9 mouse cellular contexts compared by ENCODE assay signal in the genomic region with DNA sequence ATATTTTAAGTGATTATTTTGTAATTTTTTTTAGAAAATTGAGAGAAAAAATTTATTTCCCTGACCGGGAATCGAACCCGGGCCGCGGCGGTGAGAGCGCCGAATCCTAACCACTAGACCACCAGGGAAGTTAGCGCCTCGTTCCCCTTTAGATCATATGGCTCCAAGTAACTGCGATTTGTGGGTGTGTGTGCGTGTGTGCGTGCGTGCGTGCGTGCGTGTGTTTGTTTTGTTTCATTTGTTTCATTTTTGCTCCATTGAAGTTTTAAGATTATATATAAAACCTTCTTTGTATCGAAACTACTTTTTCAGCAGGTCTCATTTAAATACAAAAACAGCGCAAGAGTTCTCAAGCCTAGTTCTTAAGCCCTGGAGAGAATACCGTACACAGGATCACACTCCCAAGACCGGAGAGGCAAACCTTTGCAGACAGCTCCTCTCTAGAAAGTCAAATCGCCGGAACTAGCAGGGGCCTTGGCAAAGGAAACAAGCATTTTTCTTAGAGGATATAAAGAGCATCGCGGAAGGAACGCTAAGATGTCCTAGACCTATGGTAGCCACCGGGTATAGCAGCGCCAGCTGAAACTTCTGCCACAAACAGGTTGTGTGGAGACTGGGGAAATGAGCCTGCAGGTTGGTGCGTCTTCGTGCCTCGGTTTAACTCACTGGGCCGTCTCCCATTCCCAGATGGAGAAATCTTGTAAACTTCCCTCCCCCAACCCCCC. TPM values are rescaled to one million over a fixed set of nuclear protein-coding genes. Genes with fewer than 3 reads are reported as not detected.
DNase-seq lines count a peak whose midpoint lies in the region; ATAC-seq and TF ChIP-seq lines count a peak whose summit lies in the region.
"Had no signal": no experiment of that assay in that cellular context is flagged by ENCODE, and none has a peak within 500 bp of the region (broad histone marks: within the 10 kb centered on the region; RNA-seq: fewer than 3 reads in every experiment).

No protein-coding gene starts in this region.

- peak overlapping the region; percentile 62 for H3K4me3 ChIP-seq in heart, embryonic 15.5 days
- H3K4me3 ChIP-seq in liver, embryonic 14.5 days (ENCODE audit: insufficient read depth in 1 of 2, low read depth in 2 of 2, low read length in 2 of 2) = peak overlapping the region; percentile 81 to 87
- H3K4me3 ChIP-seq in stomach, embryonic 15.5 days (replicated peaks) = peak overlapping the region; percentile 74

- no peaks in the 10 kb centered on the region for H3K9me3 ChIP-seq in heart, embryonic 15.5 days (replicated peaks)
- H3K9me3 ChIP-seq in liver, embryonic 14.5 days (ENCODE audit: control insufficient read depth, low read length) = no peaks in the 10 kb centered on the region
- no peaks in the 10 kb centered on the region for H3K9me3 ChIP-seq in stomach, embryonic 15.5 days

- H3K27ac ChIP-seq in heart, embryonic 15.5 days = peak overlapping the region; percentile 95
- H3K27ac ChIP-seq in liver, embryonic 14.5 days = peak overlapping the region; percentile 83
- H3K27ac ChIP-seq in stomach, embryonic 15.5 days = peak overlapping the region; percentile 86

- TF ChIP-seq EP300 in liver, embryonic 14.5 days (IDR thresholded peaks at IDR 0.05; ENCODE audit: low read depth) = no peak

- H3K4me2 ChIP-seq in heart, embryonic 15.5 days = peak overlapping the region; percentile 84
- H3K4me2 ChIP-seq in liver, embryonic 14.5 days (ENCODE audit: low read depth) = peak overlapping the region; percentile 100
- peak overlapping the region; percentile 90 for H3K4me2 ChIP-seq in stomach, embryonic 15.5 days

- no peaks in the 10 kb centered on the region for H3K36me3 ChIP-seq in heart, embryonic 15.5 days
- H3K36me3 ChIP-seq in liver, embryonic 14.5 days (replicated peaks; ENCODE audit: control insufficient read depth, insufficient read depth, low read depth) = no peaks in the 10 kb centered on the region
- no peaks in the 10 kb centered on the region for H3K36me3 ChIP-seq in stomach, embryonic 15.5 days

- H3K4me1 ChIP-seq in heart, embryonic 15.5 days (replicated peaks) = peaks cover 6% of the 10 kb centered on the region
- peaks cover 0 to 12% of the 10 kb centered on the region in 2 experiments; a peak in 3 of 4 replicates for H3K4me1 ChIP-seq in liver, embryonic 14.5 days (replicated peaks; ENCODE audit: control insufficient read depth in 2 of 2, insufficient read depth in 2 of 2, low read length in 1 of 2)
- H3K4me1 ChIP-seq in stomach, embryonic 15.5 days = peaks cover 8% of the 10 kb centered on the region; the same call in 1 of the 2 replicates

- H3K27me3 ChIP-seq in heart, embryonic 15.5 days = no peaks in the 10 kb centered on the region
- no peaks in the 10 kb centered on the region for H3K27me3 ChIP-seq in liver, embryonic 14.5 days (ENCODE audit: control insufficient read depth, insufficient read depth, low read length)
- no peaks in the 10 kb centered on the region for H3K27me3 ChIP-seq in stomach, embryonic 15.5 days (replicated peaks)

- peak; percentile 44 for ATAC-seq in CD4-positive, CD25-positive, alpha-beta regulatory T cell, adult 4 months
- ATAC-seq in heart, embryonic 15.5 days (replicated peaks; ENCODE audit: insufficient number of reproducible peaks, insufficient read depth, low FRiP score, low read depth) = peak; percentile 66
- peak; percentile 66 for ATAC-seq in liver, embryonic 14.5 days (ENCODE audit: insufficient read depth)
- ATAC-seq in stomach, embryonic 15.5 days (ENCODE audit: insufficient read depth, low FRiP score, low read depth) = peak; percentile 68; the same call in 1 of the 2 replicates

- peak; percentile 85 for DNase-seq in c-Kit-negative CD71-positive TER-119-positive erythroid progenitor cells, embryonic 14.5 days (ENCODE audit: low read depth, low spot score)
- DNase-seq in fibroblast of lung, adult 2 months (ENCODE audit: low read depth) = peak; percentile 53
- DNase-seq in kidney, postnatal 25 days = peak; percentile 85 to 92
- peak; percentile 71 to 78 (median 73) for DNase-seq in liver, embryonic 14.5 days (ENCODE audit: low read depth in 3 of 3, low spot score in 3 of 3)
- DNase-seq in neural tube, embryonic 10.5 days (ENCODE audit: extremely low spot score, low spot score) = peak; percentile 93

- WGBS in heart, embryonic 15.5 days = under 1% methylated on average over 32 of the region's 32 CpGs
- under 1% methylated on average over 32 of the region's 32 CpGs for WGBS in liver, embryonic 14.5 days (ENCODE audit: insufficient replicate concordance)
- under 1% methylated on average over 32 of the region's 32 CpGs for WGBS in stomach, embryonic 15.5 days

- TF ChIP-seq CTCF in liver, embryonic 14.5 days (IDR thresholded peaks at IDR 0.05; ENCODE audit: low read depth) = no peak

- peak overlapping the region; percentile 64 for H3K9ac ChIP-seq in heart, embryonic 15.5 days
- H3K9ac ChIP-seq in liver, embryonic 14.5 days (replicated peaks) = peak overlapping the region; percentile 74
- peak overlapping the region; percentile 68 for H3K9ac ChIP-seq in stomach, embryonic 15.5 days

RNA-seq across cellular contexts. Expression of gene Hfe2, which starts 23.4 kb away (rescaled TPM):
- polyA plus RNA-seq in CD4-positive, CD25-positive, alpha-beta regulatory T cell, adult 4 months (2017; shearing (Covaris generic)) = under 1 TPM in 1 of 2 experiments, not detected in 1; 0.22 TPM
- 7.9 and 8.0 TPM in 2 replicates for polyA plus RNA-seq in heart, embryonic 15.5 days (2015; fragmentation: Nextera tagmentation; extraction: Ambion mirVana)
- 3.8 and 4.5 TPM in 2 replicates for polyA plus RNA-seq in liver, embryonic 14.5 days (2012; rRNA removed)
- 4.3 and 4.4 TPM in 2 replicates for polyA plus RNA-seq in liver, embryonic 14.5 days (2014; fragmentation: Nextera tagmentation; extraction: Ambion mirVana)
- polyA plus RNA-seq in stomach, embryonic 15.5 days (2015; fragmentation: Nextera tagmentation; extraction: Ambion mirVana) = 0.72 and 0.78 TPM in 2 replicates

RNA-seq across cellular contexts. Expression of gene BC107364, which starts 49.4 kb away (rescaled TPM):
- not detected for polyA plus RNA-seq in CD4-positive, CD25-positive, alpha-beta regulatory T cell, adult 4 months (2017; shearing (Covaris generic))
- polyA plus RNA-seq in heart, embryonic 15.5 days (2015; fragmentation: Nextera tagmentation; extraction: Ambion mirVana) = 0.53 and 1.0 TPM in 2 replicates
- not detected in 2 replicates for polyA plus RNA-seq in liver, embryonic 14.5 days (2012; rRNA removed)
- polyA plus RNA-seq in liver, embryonic 14.5 days (2014; fragmentation: Nextera tagmentation; extraction: Ambion mirVana) = not detected in 2 replicates
- 0.28 and 0.37 TPM in 2 replicates for polyA plus RNA-seq in stomach, embryonic 15.5 days (2015; fragmentation: Nextera tagmentation; extraction: Ambion mirVana)
- polyA plus RNA-seq: gonadal fat pad, adult 2 months had no signal

RNA-seq across cellular contexts. Expression of gene Txnip, which starts 56.2 kb away (rescaled TPM):
- 100 to 1,000 TPM; 376 to 396 TPM for polyA plus RNA-seq in CD4-positive, CD25-positive, alpha-beta regulatory T cell, adult 4 months (2017; shearing (Covaris generic))
- 206 and 208 TPM in 2 replicates for polyA plus RNA-seq in heart, embryonic 15.5 days (2015; fragmentation: Nextera tagmentation; extraction: Ambion mirVana)
- polyA plus RNA-seq in liver, embryonic 14.5 days (2012; rRNA removed) = 33.2 and 42.8 TPM in 2 replicates
- 31.9 and 32.5 TPM in 2 replicates for polyA plus RNA-seq in liver, embryonic 14.5 days (2014; fragmentation: Nextera tagmentation; extraction: Ambion mirVana)
- polyA plus RNA-seq in stomach, embryonic 15.5 days (2015; fragmentation: Nextera tagmentation; extraction: Ambion mirVana) = 140 and 159 TPM in 2 replicates

Comparison
In these comparisons a context has a peak if more than half of its experiments do, and no peak if none do; other contexts are left out.
1. Peak in every context shown above with its lines: DNase-seq, ATAC-seq, H3K4me3 ChIP-seq and H3K27ac ChIP-seq.